Mouse (Mus musculus) liver, embryonic 11.5 days (tissue): ENCODE measurements at regions not wholly inside any gene's neighbourhood (a gene's known extent, or its start where the extent isn't known, plus 50 kb on each side); places are given as distances from the start of the nearest gene placed in this dataset.

Source experiments
- ATAC-seq: fragments of 200-750 bp; cut with Nextera tagmentation; replicated peaks from 2 replicates; pipeline ENCODE4 v1.8.0; 2017; ENCODE audit warnings: moderate number of reproducible peaks, mild to moderate bottlenecking, moderate TSS enrichment, moderate library complexity; ENCODE audit not compliant: low FRiP score
- DNase-seq: peaks from one replicate; pipeline ENCODE4 v3.0.0-alpha.2; 2017; ENCODE audit warnings: low spot score
- H3K27ac ChIP-seq: fragments of 300-500 bp; sonication (generic); 2 replicates; pipeline ENCODE4 v1.5.1; 2014; ENCODE audit warnings: mild to moderate bottlenecking, low read depth, low read length, control low read depth
- H3K27me3 ChIP-seq: fragments of 300-500 bp; sonication (generic); replicated peaks from 2 replicates; pipeline ENCODE4 v1.6.1; 2014; ENCODE audit warnings: low read length, mixed read lengths; ENCODE audit not compliant: control insufficient read depth, insufficient read depth
- H3K36me3 ChIP-seq: fragments of 300-500 bp; sonication (generic); 2 replicates; pipeline ENCODE4 v1.6.1; 2014; ENCODE audit warnings: mild to moderate bottlenecking, low read length, moderate library complexity, mixed read lengths; ENCODE audit not compliant: control insufficient read depth, insufficient read depth
- H3K4me1 ChIP-seq: fragments of 300-500 bp; sonication (generic); replicated peaks from 2 replicates; pipeline ENCODE4 v1.6.1; 2014; ENCODE audit warnings: low read length, mixed read lengths; ENCODE audit not compliant: control insufficient read depth, insufficient read depth
- H3K4me2 ChIP-seq: fragments of 300-500 bp; sonication (generic); 2 replicates; pipeline ENCODE4 v1.6.1; 2014; ENCODE audit warnings: mild to moderate bottlenecking, control low read depth, moderate library complexity
- H3K4me3 ChIP-seq: fragments of 300-500 bp; sonication (generic); 2 replicates; pipeline ENCODE4 v1.5.1; 2014; ENCODE audit warnings: low read depth, low read length, control low read depth
- H3K9ac ChIP-seq: fragments of 300-500 bp; sonication (generic); 2 replicates; pipeline ENCODE4 v1.6.1; 2014; ENCODE audit warnings: low read depth, low read length, control low read depth
- H3K9me3 ChIP-seq: fragments of 300-500 bp; sonication (generic); 2 replicates; pipeline ENCODE4 v1.6.1; 2016; ENCODE audit warnings: low read length, inconsistent platforms, mixed read lengths; ENCODE audit not compliant: control insufficient read depth
- WGBS: fragments of 180-500 bp; shearing (Covaris S2); extraction: QIAGEN DNeasy Blood & Tissue Kit; methylation state at CpG from one replicate; pipeline ENCODE4 v1.1.7; 2014; 5-methylcytosine and 5-hydroxymethylcytosine counted together

DNA sequence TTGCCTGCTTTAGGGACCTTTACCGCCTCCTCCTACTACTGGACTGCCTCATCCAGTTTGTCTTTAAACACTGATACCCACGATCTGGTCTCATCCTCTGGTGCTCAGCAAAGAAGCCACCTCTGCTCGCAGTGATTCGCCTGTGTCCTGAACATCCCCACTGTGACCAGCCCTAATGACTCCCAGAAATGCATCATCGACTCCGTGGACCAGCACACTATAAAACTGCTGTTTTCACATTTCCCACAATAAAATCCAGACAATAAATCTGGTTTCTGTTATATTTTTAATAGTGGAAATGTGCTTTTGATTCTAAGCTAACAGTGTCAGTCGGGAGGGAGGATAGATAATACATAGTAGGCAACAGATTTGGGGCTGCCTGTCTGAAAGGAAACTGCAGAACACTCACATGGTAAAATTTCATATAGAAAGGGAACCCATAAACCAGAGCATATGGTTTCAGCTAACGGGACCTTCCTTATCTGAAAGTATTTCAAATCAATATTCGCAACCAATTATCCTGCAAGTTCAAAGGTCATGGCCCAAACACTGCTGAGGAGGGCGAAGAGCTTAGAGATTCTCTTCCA is 233.7 kb upstream of the Cxadr start:
- H3K36me3 ChIP-seq: no peaks in the 10 kb centered on the region
- H3K27ac ChIP-seq: no peak overlapping the region
- H3K4me1 ChIP-seq: no peaks in the 10 kb centered on the region
- no peaks in the 10 kb centered on the region for H3K9me3 ChIP-seq
- no peak for DNase-seq
- ATAC-seq: no peak
- no peaks in the 10 kb centered on the region for H3K27me3 ChIP-seq
- H3K4me3 ChIP-seq: no peak overlapping the region
- WGBS: 70% methylated on average over 10 of the region's 10 CpGs
- no peak overlapping the region for H3K9ac ChIP-seq
- H3K4me2 ChIP-seq: no peak overlapping the region

DNA sequence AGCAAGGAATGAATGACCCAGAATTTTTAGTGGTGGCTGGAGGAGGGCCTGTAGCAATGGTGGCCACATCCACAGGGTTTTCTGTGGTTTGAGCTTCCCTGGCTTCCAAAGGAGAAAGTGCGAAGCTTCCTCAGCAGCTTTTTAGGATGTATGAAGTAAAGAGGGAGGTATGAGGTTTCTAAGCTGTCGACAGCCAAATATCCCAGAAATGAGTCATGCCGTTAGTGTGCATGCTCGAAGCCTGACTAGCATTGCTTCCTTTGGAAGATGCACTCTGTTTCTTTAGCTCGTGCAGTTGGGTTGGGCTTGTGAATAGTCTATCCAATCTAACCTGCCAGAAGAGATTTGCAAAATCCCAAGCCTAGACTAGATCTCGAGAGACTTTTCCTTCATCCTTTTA is 240.8 kb upstream of the Cxadr start:
- Histone ChIP-seq H3K27ac (no peak overlapping the region), H3K36me3 (no peaks in the 10 kb centered on the region), H3K9me3 (no peaks in the 10 kb centered on the region), H3K4me3 (no peak overlapping the region), H3K4me1 (no peaks in the 10 kb centered on the region), H3K9ac (no peak overlapping the region), H3K4me2 (no peak overlapping the region), H3K27me3 (no peaks in the 10 kb centered on the region)
- ATAC-seq (no peak), DNase-seq (no peak)
- WGBS: 76% methylated on average over 6 of the region's 6 CpGs

DNA sequence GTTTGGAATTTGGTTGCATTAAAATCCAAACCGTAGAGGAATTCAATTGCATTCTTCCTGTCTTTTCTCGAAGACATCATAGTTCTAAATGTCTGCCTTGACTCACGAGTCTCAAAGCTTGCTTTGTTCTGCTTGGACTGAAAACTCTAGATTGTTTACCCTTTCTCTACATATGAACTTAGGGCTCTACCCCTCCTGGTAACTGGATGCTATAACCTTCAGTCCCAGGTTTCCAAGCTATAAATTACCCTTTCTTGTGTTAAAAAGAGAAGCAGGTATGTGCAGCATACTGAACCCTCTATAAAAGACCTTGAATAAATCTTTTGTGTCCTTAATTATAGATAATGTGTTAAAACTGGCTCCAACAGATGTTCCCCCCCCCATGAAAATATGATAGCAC is 243.7 kb upstream of the Cxadr start:
- no peaks in the 10 kb centered on the region for H3K4me1 ChIP-seq
- no peak for ATAC-seq
- H3K9me3 ChIP-seq: no peaks in the 10 kb centered on the region

DNA sequence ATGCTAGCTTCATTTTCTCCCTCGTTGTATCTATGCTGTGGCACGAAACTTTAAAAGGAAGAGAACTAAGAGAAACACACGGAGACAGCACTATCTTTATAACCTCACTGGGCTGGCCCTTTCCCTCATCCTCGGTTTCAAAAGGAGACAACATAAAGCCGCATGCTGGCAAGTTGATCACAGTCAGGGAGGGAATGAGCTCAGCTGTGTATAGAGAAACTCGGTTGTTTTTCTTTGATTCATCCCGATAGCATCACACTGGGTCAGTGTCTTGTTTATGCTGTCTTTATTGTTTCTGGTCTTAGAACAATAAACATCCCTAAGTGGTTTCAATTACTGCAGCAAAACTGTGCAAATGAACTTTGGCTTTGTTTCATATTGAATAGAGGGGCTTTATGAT is 249.2 kb upstream of the Cxadr start:
- no peaks in the 10 kb centered on the region for H3K27me3 ChIP-seq
- no peak for ATAC-seq
- WGBS: 56% methylated on average over 7 of the region's 7 CpGs

More for the DNA sequence above, 243.7 kb upstream of the Cxadr start:
- H3K4me3 ChIP-seq: no peak overlapping the region
- no peak overlapping the region for H3K4me2 ChIP-seq
- H3K27ac ChIP-seq: no peak overlapping the region
- DNase-seq: no peak
- H3K36me3 ChIP-seq: no peaks in the 10 kb centered on the region
- no peaks in the 10 kb centered on the region for H3K27me3 ChIP-seq
- WGBS: 76% methylated on average over 3 of the region's 3 CpGs
- H3K9ac ChIP-seq: no peak overlapping the region

DNA sequence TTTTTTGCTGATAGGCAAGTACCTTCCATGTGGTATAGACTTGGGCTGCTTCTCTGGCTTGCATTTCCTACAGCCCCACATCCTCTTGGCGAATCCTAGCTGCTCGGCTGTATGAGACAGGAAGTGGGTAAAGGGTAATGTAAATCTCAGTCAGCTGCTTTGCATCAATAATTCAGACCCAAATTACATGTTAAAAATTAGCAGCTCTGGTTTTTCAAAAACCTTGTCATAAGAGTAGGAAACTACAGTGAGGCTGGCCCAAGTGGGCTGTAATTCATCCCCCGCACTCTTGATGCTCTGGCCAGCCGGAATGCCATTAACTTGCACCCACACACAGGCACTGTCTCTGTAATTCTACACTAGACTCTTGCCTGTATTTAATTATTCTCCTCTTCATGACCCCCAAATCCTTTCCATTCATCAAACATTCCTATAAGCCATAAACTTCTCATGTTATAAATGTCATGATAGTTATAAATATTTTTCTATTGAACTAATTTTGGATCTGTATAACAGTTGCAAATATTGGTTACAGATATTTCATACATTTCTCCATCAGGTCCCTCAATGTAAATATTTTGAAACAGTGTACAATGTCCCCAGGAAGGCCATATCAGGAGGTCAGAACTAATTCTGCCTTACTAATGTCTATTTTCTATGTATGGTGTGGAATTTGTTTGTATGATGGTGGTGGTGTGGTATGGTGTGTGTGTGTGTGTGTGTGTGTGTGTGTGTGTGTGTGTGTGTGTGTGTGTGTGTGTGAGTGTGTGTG is 261.0 kb upstream of the Cxadr start:
- H3K4me1 ChIP-seq: no peaks in the 10 kb centered on the region
- H3K9me3 ChIP-seq: no peaks in the 10 kb centered on the region
- H3K36me3 ChIP-seq: no peaks in the 10 kb centered on the region
- DNase-seq (no peak), ATAC-seq (no peak)
- 64% methylated on average over 4 of the region's 4 CpGs for WGBS
- H3K27ac ChIP-seq: no peak overlapping the region
- no peaks in the 10 kb centered on the region for H3K27me3 ChIP-seq
- no peak overlapping the region for H3K4me3 ChIP-seq
- no peak overlapping the region for H3K9ac ChIP-seq
- no peak overlapping the region for H3K4me2 ChIP-seq

More for the DNA sequence above, 249.2 kb upstream of the Cxadr start:
- H3K9ac ChIP-seq: no peak overlapping the region
- DNase-seq: no peak
- no peaks in the 10 kb centered on the region for H3K36me3 ChIP-seq
- H3K27ac ChIP-seq: no peak overlapping the region
- H3K4me3 ChIP-seq: no peak overlapping the region
- H3K4me2 ChIP-seq: no peak overlapping the region
- H3K4me1 ChIP-seq: no peaks in the 10 kb centered on the region
- H3K9me3 ChIP-seq: no peaks in the 10 kb centered on the region

DNA sequence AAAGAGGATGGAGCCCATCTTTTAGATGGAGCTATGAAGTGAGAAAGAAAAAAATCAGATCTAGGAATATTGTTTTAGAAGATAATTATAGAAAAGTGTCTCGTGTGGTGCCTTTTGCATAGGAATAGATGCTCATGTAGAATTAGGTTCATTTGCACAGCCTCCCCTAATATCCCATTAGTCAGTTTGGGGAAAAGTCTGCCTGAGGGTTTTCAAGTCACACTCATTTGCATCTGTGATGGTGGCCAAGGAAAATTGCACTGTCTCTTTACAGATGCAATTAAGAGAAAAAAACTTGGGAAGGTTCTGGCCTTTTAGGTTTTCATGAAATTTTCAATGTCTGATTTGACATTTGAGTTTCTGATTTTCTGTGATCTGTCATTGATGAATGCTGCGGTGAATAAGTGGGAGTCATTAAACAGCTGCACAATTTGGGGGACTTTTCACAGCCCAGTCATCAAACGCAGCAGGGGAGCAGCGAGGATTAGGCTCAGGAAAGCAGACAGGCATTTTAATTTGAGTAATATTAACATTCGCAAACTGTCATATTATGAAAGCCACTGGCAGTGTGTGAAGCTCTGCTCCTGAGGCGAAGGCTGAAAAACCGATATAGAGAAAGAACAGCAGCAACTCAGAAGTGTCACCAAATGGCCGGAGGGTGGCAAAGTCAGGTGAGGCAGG is 281.5 kb upstream of the Cxadr start:
- H3K27me3 ChIP-seq: no peaks in the 10 kb centered on the region
- H3K36me3 ChIP-seq: no peaks in the 10 kb centered on the region
- ATAC-seq: no peak
- no peaks in the 10 kb centered on the region for H3K4me1 ChIP-seq
- H3K9ac ChIP-seq: no peak overlapping the region
- no peak for DNase-seq
- H3K27ac ChIP-seq: no peak overlapping the region
- H3K9me3 ChIP-seq: no peaks in the 10 kb centered on the region
- 69% methylated on average over 8 of the region's 8 CpGs for WGBS
- no peak overlapping the region for H3K4me3 ChIP-seq
- H3K4me2 ChIP-seq: no peak overlapping the region

DNA sequence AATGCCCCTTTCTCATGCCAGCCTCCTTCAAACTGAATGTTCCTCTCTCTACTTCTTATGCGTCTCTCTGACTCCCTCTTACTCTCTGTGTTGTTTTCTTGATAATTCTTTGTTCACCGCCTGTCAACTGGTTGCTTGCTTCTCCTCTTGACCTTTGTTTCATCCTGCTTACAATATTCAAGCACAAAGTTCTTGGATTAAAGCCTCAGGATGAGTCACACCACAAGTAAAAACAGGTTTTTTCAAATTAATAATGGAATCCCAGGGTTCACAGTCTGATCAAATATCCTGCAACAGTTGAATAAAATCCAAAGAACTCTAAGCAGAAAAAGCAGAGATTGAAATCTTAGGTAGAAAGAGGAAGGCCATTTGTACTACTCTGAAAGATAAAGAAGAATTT is 285.9 kb upstream of the Cxadr start:
- no peaks in the 10 kb centered on the region for H3K9me3 ChIP-seq
- no peak overlapping the region for H3K4me3 ChIP-seq
- no peak for ATAC-seq
- no peak overlapping the region for H3K27ac ChIP-seq
- 80% methylated on average over 2 of the region's 2 CpGs for WGBS
- H3K4me1 ChIP-seq: no peaks in the 10 kb centered on the region
- DNase-seq: no peak
- no peak overlapping the region for H3K9ac ChIP-seq
- H3K27me3 ChIP-seq: no peaks in the 10 kb centered on the region
- H3K36me3 ChIP-seq: no peaks in the 10 kb centered on the region
- no peak overlapping the region for H3K4me2 ChIP-seq

DNA sequence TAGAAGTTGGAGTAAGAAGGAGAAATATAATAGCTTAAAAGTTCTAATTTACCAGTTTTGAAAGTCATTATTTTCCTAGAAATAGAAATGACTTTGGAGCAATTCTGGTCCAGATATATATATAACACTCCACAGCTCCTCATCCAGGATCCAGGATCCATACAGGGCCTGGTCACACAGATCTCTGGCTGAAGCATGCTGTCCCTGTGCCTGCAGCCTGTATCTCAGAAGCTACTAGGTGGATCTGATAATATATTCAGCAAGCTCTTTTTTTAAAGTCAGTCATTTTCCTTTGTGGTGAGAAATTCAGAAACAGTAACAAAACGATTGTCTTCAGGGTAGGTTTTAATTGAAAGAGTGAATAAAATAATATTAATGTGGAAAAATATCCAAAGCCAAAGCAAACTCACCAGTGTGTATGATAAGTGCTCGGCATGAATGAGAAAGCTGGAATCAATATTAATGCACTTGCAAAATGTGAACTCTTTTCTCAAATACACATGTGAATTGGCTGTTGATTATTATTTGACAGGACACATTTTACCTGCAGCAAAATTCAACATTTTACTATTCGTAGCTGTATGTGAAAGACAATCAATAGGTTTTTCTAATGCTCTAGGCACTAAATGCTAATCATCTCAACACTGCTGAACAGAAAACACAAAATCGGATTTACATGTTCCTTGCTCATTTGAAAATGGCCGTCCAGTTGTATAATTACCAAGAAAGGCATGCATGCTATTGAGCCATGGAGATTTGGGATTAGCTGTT is 288.1 kb upstream of the Cxadr start:
- no peak for DNase-seq
- H3K36me3 ChIP-seq: no peaks in the 10 kb centered on the region
- H3K4me1 ChIP-seq: no peaks in the 10 kb centered on the region
- no peak overlapping the region for H3K9ac ChIP-seq
- WGBS: 80% methylated on average over 5 of the region's 5 CpGs
- H3K27ac ChIP-seq: no peak overlapping the region
- no peaks in the 10 kb centered on the region for H3K9me3 ChIP-seq
- no peak overlapping the region for H3K4me2 ChIP-seq
- no peak overlapping the region for H3K4me3 ChIP-seq
- no peak for ATAC-seq
- no peaks in the 10 kb centered on the region for H3K27me3 ChIP-seq
